Mouse (Mus musculus): ENCODE measurements around the gene Dapk1.

DNA sequence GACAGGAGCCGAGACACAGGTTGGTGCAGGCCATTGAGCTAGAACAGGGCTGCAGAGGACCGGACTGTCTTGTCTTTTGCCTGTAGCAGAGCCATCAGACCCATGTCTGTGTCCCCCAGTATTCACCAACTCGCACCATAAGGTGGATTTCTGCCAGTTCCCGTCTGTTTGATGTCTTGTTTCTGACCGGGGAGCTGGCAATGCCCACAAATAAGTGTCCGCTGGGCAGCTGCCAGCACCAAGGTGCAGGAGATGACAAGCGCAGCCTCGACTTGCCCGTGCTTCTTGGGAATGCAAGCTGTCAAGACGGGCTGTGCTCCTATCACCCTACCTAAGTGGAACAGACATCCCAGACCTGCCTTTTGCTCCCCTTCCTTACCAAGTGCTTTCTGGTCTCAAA lies 115.7 kb downstream of the Dapk1 start:
- no peak for TF ChIP-seq POLR2A (IDR thresholded peaks at IDR 0.05; ENCODE audit: borderline replicate concordance, control insufficient read depth, low read depth, low read length)
- no peak for TF ChIP-seq CTCF (IDR thresholded peaks at IDR 0.05; ENCODE audit: control insufficient read depth, insufficient read depth, low read length)
